Mouse (Mus musculus) embryo, embryonic 11.5 days (tissue): ENCODE results near the gene Lonp2.
A peak's percentile ranks its signal among the peaks of the same experiment; 100 is the strongest.

ENCODE experiments used
- DNase-seq: peaks from one replicate; pipeline ENCODE4 v3.0.0-alpha.2; 2012; ENCODE audit warnings: low read depth, low spot score

The Lonp2 gene

GRCm38 (mm10) chr8:86623551-86623910 lies 312 bp upstream of the Lonp2 start:
- DNase-seq = no peak

- no peak for DNase-seq
Observed at GRCm38 (mm10) chr8:86624915-86625314, 1.1 kb downstream of the Lonp2 start.

- no peak for DNase-seq
Observed at GRCm38 (mm10) chr8:86630212-86630611, 6.4 kb downstream of the Lonp2 start.

GRCm38 (mm10) chr8:86631395-86631794 lies 7.6 kb downstream of the Lonp2 start:
- no peak for DNase-seq

GRCm38 (mm10) chr8:86637826-86638225 lies 14.0 kb downstream of the Lonp2 start:
- DNase-seq = no peak

GRCm38 (mm10) chr8:86638981-86639380 lies 15.1 kb downstream of the Lonp2 start:
- peak; percentile 7 for DNase-seq

GRCm38 (mm10) chr8:86642682-86643081 lies 18.8 kb downstream of the Lonp2 start:
- no peak for DNase-seq

- DNase-seq = no peak
Observed at GRCm38 (mm10) chr8:86644661-86645060, 20.8 kb downstream of the Lonp2 start.

DNA sequence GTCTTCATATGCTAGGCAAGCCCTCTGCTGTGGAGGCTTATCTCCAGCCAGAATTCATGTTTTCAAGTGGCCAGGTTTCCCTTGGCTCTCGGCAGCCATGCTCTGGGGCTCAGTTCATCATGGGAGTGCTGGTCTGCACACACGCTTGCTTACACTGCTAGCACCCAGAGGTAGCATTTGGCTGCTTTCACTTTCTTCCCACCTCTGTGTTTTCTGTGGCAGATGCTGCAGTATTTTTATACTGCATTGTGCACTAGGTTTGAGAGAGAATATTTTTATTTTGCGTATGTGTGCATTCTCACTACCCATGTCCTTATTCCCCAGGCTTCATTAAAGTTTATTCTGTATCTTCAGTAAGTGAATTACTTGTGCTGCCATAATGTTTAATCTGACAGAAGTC lies 23.9 kb downstream of the Lonp2 start:
- no peak for DNase-seq

- no peak for DNase-seq
Observed at GRCm38 (mm10) chr8:86651416-86651815, 27.6 kb downstream of the Lonp2 start.

- no peak for DNase-seq
Observed at GRCm38 (mm10) chr8:86652546-86652945, 28.7 kb downstream of the Lonp2 start.

DNA sequence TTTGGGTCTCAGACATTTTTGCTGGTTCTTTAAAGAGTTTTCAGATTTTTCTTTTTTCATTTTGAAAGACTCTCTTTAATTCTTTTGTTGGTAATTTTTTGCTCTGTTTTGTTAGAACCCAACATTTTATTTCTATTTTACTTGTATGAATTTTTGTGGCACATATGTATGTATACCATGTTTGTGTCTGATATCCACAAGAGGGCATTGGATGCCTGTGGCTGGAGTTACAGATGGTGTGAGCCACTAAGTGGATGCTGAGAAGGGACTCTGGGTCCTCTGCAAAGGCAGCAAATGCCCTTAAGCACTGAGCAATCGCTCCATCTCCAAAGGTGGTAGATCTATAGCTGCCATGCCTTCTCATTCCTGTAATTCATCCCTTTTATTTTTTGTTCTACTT lies 30.7 kb downstream of the Lonp2 start:
- no peak for DNase-seq

- no peak for DNase-seq
Observed at GRCm38 (mm10) chr8:86668750-86669149, 44.9 kb downstream of the Lonp2 start.

- no peak for DNase-seq
Observed at GRCm38 (mm10) chr8:86669259-86669658, 45.4 kb downstream of the Lonp2 start.

DNA sequence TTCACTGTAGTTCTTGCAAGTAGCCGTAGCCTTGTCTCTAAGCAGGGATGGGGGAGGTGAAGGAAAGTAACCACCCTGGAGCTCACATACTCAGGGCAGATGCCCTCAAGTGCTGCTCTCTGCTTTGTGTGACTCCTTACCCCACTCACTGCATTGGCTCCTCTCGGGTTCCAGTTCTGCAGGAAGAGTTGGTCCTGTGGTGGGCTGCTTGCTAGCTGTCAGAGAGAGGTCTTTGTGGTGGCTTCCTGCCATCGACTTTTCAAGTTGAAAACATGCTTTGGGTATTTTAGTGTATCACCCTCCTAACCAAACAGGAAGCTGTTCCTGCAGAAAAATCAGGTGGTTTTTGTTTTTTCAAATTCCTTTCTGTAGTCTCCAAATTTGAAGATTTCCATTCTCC lies 62.8 kb downstream of the Lonp2 start:
- no peak for DNase-seq

GRCm38 (mm10) chr8:86692107-86692506 lies 68.3 kb downstream of the Lonp2 start:
- no peak for DNase-seq

- no peak for DNase-seq
Observed at GRCm38 (mm10) chr8:86694011-86694410, 70.2 kb downstream of the Lonp2 start.

DNA sequence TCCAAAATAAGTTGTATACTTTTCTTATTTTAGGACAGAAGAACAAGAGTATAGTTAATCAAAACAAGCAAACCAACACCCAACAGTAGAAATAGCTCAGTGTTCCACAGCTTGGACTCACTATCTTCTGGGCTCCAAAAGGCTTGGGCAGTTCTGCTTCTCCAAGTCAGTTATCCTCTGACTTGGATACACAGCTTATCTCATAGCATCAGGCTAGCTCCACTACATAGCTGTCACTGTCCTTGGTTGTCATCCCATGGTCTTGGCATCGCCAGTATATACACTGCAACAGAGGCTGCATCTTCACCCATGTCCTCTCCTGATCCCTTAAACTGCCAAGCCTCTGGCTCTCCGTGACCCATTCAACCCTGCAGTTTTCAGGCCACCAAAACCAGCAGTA lies 71.9 kb downstream of the Lonp2 start:
- DNase-seq = no peak

- no peak for DNase-seq
Observed at GRCm38 (mm10) chr8:86698811-86699421, 75.1 kb downstream of the Lonp2 start.

GRCm38 (mm10) chr8:86699471-86699870 lies 75.6 kb downstream of the Lonp2 start:
- no peak for DNase-seq

DNA sequence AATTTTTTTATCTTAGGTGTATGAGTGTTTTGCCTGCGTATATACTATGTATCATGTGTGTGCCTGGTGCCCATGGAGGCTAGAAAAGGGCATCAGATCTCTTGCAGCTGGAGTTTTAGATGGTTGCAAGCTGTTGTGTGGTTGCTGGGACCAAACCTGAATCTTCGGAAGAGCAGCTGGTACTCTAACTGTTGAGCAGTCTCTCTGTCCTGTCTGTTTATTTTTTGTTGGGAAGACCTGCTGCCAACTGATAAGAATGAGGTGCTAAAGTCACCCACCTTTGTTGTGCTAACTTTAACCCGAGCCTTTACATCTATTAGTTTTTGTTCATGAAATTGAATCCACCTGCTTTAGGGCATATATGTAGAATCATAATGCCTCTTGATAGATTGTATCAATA lies 78.6 kb downstream of the Lonp2 start:
- no peak for DNase-seq

DNA sequence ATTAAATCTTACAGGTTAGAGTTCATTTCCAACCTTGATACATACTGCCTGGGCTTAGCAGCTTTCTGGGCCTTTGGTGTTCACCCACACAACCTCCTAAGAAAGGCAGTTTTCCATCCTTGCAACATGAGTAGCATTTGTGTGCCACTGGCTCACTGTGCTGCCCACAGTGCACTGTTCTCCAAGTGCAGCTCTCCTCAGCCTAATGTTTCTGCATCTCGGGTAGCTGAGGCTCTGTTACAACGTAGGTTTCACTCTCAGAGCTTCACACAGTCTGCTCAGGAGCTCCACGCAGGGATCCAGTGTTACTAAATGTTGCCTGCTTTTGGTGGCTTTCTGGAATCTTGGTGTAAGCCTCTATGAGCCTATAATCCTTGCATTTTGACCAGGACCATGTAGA lies 81.5 kb downstream of the Lonp2 start:
- DNase-seq = no peak

DNA sequence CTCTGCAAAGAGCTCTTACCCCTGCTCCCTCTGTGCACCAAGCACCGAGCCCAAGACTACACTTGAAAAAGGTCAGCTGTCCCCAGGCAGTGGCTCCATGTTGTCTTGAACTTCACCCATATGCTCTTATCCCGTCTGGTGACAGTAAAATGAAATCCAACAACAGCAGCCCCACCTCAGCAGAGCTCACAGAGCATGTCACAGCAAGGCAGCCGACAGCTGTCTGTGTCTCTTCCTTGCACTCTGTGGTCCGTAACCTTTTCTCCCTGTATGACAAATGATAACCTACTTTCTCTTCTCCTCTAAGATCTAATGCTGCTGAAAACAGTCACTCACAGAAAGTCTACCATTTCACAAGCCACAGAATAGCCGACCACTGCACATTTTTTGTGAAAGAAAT lies 82.9 kb downstream of the Lonp2 start:
- no peak for DNase-seq

- no peak for DNase-seq
Observed at GRCm38 (mm10) chr8:86707873-86708272, 84.0 kb downstream of the Lonp2 start.
